Mouse (Mus musculus) stomach, postnatal 0 days (tissue): ENCODE results near the gene Baz2a.

ENCODE experiments used
- CTCF ChIP-seq: IDR thresholded peaks from 2 replicates; pipeline ENCODE4 v1.5.1; 2016; ENCODE audit warnings: antibody characterized with exemption, low read depth, mild to moderate bottlenecking, moderate library complexity
- EP300 ChIP-seq: optimal IDR thresholded peaks from 2 replicates; pipeline ENCODE3; 2016; ENCODE audit warnings: antibody characterized with exemption

DNA sequence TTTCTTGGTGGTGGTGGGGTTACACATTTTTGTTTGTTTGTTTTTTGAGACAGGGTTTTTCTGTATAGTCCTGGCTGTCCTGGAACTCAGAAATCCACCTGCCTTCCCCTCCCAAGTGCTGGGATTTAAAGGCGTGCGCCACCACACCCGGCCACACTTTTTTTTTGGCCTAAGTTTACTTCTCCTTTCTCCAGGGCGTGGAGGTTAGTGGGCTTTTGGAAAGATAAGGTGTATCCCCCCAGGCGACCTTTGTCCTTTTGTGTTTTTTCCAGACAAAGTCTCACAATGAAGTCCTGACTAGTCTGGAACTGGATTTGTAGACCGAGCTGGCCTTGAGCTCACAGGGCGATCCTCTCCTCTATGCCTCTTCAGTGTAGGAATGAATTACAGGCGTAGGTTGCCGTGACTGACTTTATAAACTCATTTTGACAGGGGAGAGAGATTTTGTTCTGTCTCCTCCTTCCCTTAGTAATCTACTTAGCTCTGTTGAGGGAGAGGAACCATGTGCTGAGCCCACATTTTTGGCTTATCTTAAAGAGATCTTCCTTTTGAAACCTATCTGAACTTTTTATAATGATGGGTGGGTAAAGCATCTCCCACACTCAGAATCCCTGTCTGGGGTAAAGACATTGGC is 3.7 kb downstream of the Baz2a start:
- TF ChIP-seq CTCF (no peak), EP300 (no peak)
